Mouse (Mus musculus) ES-Bruce4 (cell line): ENCODE data around the gene Rhof. TPM values are rescaled to one million over a fixed set of nuclear protein-coding genes. Genes with fewer than 3 reads are reported as not detected.

Source experiments
- H3K27ac ChIP-seq: 2 replicates; pipeline ENCODE4 v1.5.1; 2012; ENCODE audit warnings: low read length, inconsistent platforms; ENCODE audit not compliant: insufficient read depth
- H3K27me3 ChIP-seq: 2 replicates; pipeline ENCODE4 v1.6.1; 2012; ENCODE audit warnings: mild to moderate bottlenecking, low read length, inconsistent platforms; ENCODE audit not compliant: control insufficient read depth, poor library complexity, insufficient read depth, severe bottlenecking
- H3K36me3 ChIP-seq: 2 replicates; pipeline ENCODE4 v1.6.1; 2012; ENCODE audit warnings: inconsistent platforms, mild to moderate bottlenecking, low read length, moderate library complexity; ENCODE audit not compliant: control insufficient read depth, poor library complexity, insufficient read depth, severe bottlenecking
- H3K4me1 ChIP-seq: one replicate; pipeline ENCODE4 v1.8.1; 2011; ENCODE audit warnings: low read length; ENCODE audit not compliant: control insufficient read depth, insufficient read depth
- H3K4me3 ChIP-seq: 2 replicates; pipeline ENCODE4 v1.5.1; 2011; ENCODE audit warnings: low read depth, mild to moderate bottlenecking, low read length
- H3K9ac ChIP-seq: 2 replicates; pipeline ENCODE4 v1.6.1; 2012; ENCODE audit warnings: low read depth, mild to moderate bottlenecking, inconsistent platforms; ENCODE audit not compliant: poor library complexity, severe bottlenecking
- H3K9me3 ChIP-seq: replicated peaks from 2 replicates; pipeline ENCODE4 v1.6.1; 2012; ENCODE audit warnings: mild to moderate bottlenecking, low read length, inconsistent platforms; ENCODE audit not compliant: control insufficient read depth, poor library complexity, insufficient read depth, severe bottlenecking
- CTCF ChIP-seq: IDR thresholded peaks from one replicate; pipeline ENCODE4 v1.8.1; 2011; ENCODE audit warnings: low read depth, low read length
- EP300 ChIP-seq: IDR thresholded peaks from 2 replicates; pipeline ENCODE4 v1.6.1; 2011; ENCODE audit warnings: low read depth, low read length; ENCODE audit not compliant: insufficient read depth
- POLR2A ChIP-seq: IDR thresholded peaks from one replicate; pipeline ENCODE4 v1.8.1; 2011; ENCODE audit warnings: low read length; ENCODE audit not compliant: insufficient read depth
- polyA plus RNA-seq: library from polyadenylated mRNA; stranded (reverse); fragments of >200 nt; gene quantifications from 2 replicates; pipeline ENCODE4 v1.2.4, GENCODE M21; 2011; ENCODE audit warnings: low read depth; ENCODE audit not compliant: missing spikeins, insufficient read depth, insufficient read length

Gene Rhof
- polyA plus RNA-seq, 1 experiment = 1.6 TPM

GRCm38 (mm10) chr5:123151077-123151476, 18.6 kb upstream of the Rhof start:
- peak overlapping the region; percentile 37 for H3K9ac ChIP-seq
- no peak for TF ChIP-seq EP300
- no peak for TF ChIP-seq CTCF
- no peak for TF ChIP-seq POLR2A
- H3K4me1 ChIP-seq = peaks cover 10% of the 10 kb centered on the region
- peak overlapping the region; percentile 51 for H3K27ac ChIP-seq
- no peaks in the 10 kb centered on the region for H3K27me3 ChIP-seq
- peaks cover 4% of the 10 kb centered on the region; the same call in 1 of the 2 replicates for H3K36me3 ChIP-seq
- peak overlapping the region; percentile 69 for H3K4me3 ChIP-seq
- no peaks in the 10 kb centered on the region for H3K9me3 ChIP-seq

- Histone ChIP-seq H3K4me3 (peak overlapping the region; percentile 69), H3K36me3 (peaks cover 4% of the 10 kb centered on the region; the same call in 1 of the 2 replicates), H3K4me1 (peaks cover 10% of the 10 kb centered on the region)
Observed at GRCm38 (mm10) chr5:123150641-123151040, 18.1 kb upstream of the Rhof start.

DNA sequence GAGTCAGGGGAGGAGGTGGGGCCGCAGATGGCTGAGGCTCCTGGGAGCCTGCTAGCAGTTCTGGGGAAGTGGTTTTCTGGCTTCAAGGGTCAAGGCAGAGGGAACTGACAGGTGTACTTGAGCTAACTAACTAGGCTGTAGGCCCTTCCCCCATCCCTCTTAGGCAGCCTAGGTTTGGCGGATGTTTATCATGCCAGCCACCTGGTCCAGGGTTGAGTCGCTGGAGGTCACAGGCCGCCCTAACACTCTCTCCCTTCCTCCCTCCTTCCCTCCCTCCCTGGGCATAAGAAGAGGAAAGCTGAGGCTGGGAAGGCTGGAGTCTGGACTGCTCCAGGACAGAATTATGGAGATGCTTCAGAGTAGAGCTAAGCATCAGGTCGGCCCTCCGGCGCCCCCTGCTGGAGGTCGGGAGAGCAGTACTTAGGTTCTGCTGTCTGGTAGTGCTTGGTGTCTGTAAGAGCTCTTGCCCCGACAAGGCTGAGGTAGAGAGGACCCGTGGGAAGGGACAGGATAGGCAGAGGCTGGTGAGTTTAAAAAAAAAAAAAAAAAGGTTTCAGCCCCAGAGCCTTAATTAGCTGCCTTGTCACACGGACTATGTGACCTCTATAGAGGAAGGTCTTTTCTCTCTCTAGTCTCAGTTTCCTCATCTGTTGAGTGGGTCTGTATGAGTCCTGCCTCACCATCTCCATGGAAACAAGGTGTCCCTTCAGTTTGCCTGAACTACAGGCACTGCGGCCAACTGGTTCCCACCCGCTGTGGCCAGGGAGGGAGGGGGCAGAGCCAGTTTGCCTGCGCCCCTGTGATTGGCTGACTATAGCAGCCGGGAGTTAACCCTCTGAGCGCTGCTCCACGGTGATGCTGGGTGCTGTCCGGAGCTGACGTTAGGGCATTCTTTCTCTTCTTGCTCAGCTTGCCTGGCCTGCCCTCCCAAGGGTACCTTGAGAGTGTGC, 17.2 kb upstream of the Rhof start:
- TF ChIP-seq CTCF = peak; percentile 89
- TF ChIP-seq EP300 = peak; percentile 21; the same call in 1 of the 2 replicates
- no peak for TF ChIP-seq POLR2A
- Histone ChIP-seq H3K27ac (peak overlapping the region; percentile 39), H3K4me1 (peaks cover 12% of the 10 kb centered on the region), H3K4me3 (peak overlapping the region; percentile 69), H3K36me3 (peaks cover 4% of the 10 kb centered on the region; the same call in 1 of the 2 replicates), H3K9me3 (no peaks in the 10 kb centered on the region), H3K9ac (no peak overlapping the region), H3K27me3 (no peaks in the 10 kb centered on the region)

More at GRCm38 (mm10) chr5:123150641-123151040, 18.1 kb upstream of the Rhof start:
- H3K27ac ChIP-seq = peak overlapping the region; percentile 51
- TF ChIP-seq EP300 (no peak), POLR2A (no peak), CTCF (no peak)
- no peaks in the 10 kb centered on the region for H3K27me3 ChIP-seq
- no peaks in the 10 kb centered on the region for H3K9me3 ChIP-seq
- peak overlapping the region; percentile 37 for H3K9ac ChIP-seq

DNA sequence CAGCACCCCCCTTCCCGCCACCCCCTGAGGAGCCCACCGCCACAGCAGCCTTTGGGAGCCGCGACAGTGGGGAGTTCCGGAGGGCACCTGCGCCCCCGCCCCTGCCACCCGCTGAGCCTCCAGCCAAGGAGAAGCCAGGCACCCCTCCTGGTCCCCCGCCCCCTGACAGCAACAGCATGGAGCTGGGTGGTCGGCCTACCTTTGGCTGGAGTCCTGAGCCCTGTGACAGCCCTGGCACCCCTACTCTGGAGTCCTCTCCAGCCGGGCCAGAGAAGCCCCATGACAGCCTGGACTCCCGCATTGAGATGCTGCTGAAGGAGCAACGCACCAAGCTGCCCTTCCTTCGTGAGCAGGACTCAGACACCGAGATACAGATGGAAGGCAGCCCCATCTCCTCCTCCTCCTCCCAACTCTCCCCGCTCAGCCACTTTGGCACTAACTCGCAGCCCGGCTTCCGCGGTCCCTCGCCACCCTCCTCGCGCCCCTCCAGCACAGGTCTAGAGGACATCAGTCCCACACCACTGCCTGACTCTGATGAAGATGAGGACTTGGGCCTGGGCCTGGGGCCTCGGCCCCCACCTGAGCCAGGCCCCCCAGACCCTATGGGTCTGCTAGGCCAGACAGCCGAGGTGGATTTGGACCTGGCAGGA, 15.7 kb upstream of the Rhof start:
- no peak overlapping the region for H3K4me3 ChIP-seq
- H3K27ac ChIP-seq = no peak overlapping the region
- H3K9me3 ChIP-seq = no peaks in the 10 kb centered on the region
- 0 out of 2 replicates have a peak overlapping the region, but pooled peaks have one; percentile 6 for H3K9ac ChIP-seq
- peaks cover 4% of the 10 kb centered on the region; the same call in 1 of the 2 replicates for H3K36me3 ChIP-seq
- TF ChIP-seq POLR2A (no peak), EP300 (no peak), CTCF (no peak)
- H3K27me3 ChIP-seq = no peaks in the 10 kb centered on the region
- peaks cover 12% of the 10 kb centered on the region for H3K4me1 ChIP-seq

- peak overlapping the region; percentile 1; the same call in 1 of the 2 replicates for H3K4me3 ChIP-seq
- H3K27ac ChIP-seq = no peak overlapping the region
- no peaks in the 10 kb centered on the region for H3K9me3 ChIP-seq
- no peaks in the 10 kb centered on the region for H3K27me3 ChIP-seq
- H3K4me1 ChIP-seq = peaks cover 12% of the 10 kb centered on the region
- H3K36me3 ChIP-seq = peaks cover 2% of the 10 kb centered on the region; the same call in 1 of the 2 replicates
- 0 out of 2 replicates have a peak overlapping the region, but pooled peaks have one; percentile 6 for H3K9ac ChIP-seq
- TF ChIP-seq POLR2A = no peak
- no peak for TF ChIP-seq EP300
Observed at GRCm38 (mm10) chr5:123147569-123147968, 15.1 kb upstream of the Rhof start.
